Mouse (Mus musculus): Measurements from ENCODE around the gene Styx. TPM values are rescaled to one million over a fixed set of nuclear protein-coding genes. Genes with fewer than 3 reads are reported as not detected.

The Styx gene
- total RNA-seq, 2 experiments from 2014 or later: 14.7 to 16.7 TPM

DNA sequence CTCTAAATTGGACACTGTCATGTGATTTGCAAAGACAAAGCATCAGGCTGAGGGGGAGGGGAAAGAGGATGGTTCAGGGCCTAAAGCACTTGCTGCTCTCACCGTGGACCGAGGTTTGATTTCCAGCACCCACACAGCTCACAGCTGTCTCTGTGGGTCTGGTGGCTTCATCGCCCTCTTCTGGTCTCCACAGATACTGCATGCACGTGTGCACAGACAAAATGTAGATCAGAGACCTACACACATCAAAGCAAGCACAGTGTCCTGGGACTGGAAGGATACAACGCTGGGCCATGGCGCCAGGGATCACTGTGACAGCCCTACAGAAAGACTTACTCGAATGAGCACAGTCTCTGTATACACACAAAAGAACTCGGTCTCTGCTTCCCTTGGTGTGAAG, 118.6 kb downstream of the Styx start:
- TF ChIP-seq CTCF (conservative IDR thresholded peaks at IDR 0.05): peak; percentile 61
- no peak overlapping the region for H3K4me3 ChIP-seq
- H3K27ac ChIP-seq: no peak overlapping the region
- no peak for DNase-seq (ENCODE audit: low spot score in 2 of 2)

Small RNA genes within 50 kb of the gene (microRNA-seq; reads per million reads assigned to microRNA genes)
- gene Gm25353: 0 reads per million in 2 experiments

Other genes with a start within 250 kb of the Styx start
- gene Gpr137c, start 131.4 kb upstream of the Styx start, total RNA-seq (2021): 10 to 100 TPM; 23.3 to 23.4 TPM
- 10 to 100 TPM; 57.8 to 75.5 TPM for gene Txndc16, start 130.8 kb upstream of the Styx start, total RNA-seq (2021)
- gene Ero1l, start 32.3 kb upstream of the Styx start, total RNA-seq (2021): 10 to 100 TPM; 30.9 to 37.6 TPM
- 10 to 100 TPM; 98.8 to 99.6 TPM for gene Psmc6, start 21.3 kb upstream of the Styx start, total RNA-seq (2021)
- 10 to 100 TPM; 18.4 to 19.3 TPM for gene Gnpnat1, start 53.8 kb downstream of the Styx start, total RNA-seq (2021)
- gene Fermt2, start 179.0 kb downstream of the Styx start, total RNA-seq (2021): 100 to 1,000 TPM in 1 of 2 experiments, 10 to 100 TPM in 1; 90.8 to 100 TPM

Data from layer of hippocampus, adult 2 months (tissue).